Mouse (Mus musculus) heart, embryonic 12.5 days (tissue): Measurements from ENCODE around the gene Inafm2. TPM values are rescaled to one million over a fixed set of nuclear protein-coding genes. Genes with fewer than 3 reads are reported as not detected.

Experiments
- ATAC-seq: fragments of 200-750 bp; cut with Nextera tagmentation; 2 replicates; pipeline ENCODE4 v1.8.0; 2017; ENCODE audit warnings: moderate TSS enrichment, moderate library complexity; ENCODE audit not compliant: insufficient number of reproducible peaks, low FRiP score
- H3K27ac ChIP-seq: fragments of 300-500 bp; sonication (generic); 2 replicates; pipeline ENCODE4 v1.5.1; 2016; ENCODE audit warnings: mild to moderate bottlenecking, moderate library complexity; ENCODE audit not compliant: poor library complexity, severe bottlenecking
- H3K27me3 ChIP-seq: fragments of 300-500 bp; sonication (generic); replicated peaks from 2 replicates; pipeline ENCODE4 v1.6.1; 2016; ENCODE audit warnings: mild to moderate bottlenecking, moderate library complexity
- H3K36me3 ChIP-seq: fragments of 300-500 bp; sonication (generic); 2 replicates; pipeline ENCODE4 v1.6.1; 2016; ENCODE audit warnings: mild to moderate bottlenecking, moderate library complexity
- H3K4me1 ChIP-seq: fragments of 300-500 bp; sonication (generic); replicated peaks from 2 replicates; pipeline ENCODE4 v1.6.1; 2016; ENCODE audit warnings: mild to moderate bottlenecking
- H3K4me2 ChIP-seq: fragments of 300-500 bp; sonication (generic); 2 replicates; pipeline ENCODE4 v1.6.1; 2016; ENCODE audit warnings: mild to moderate bottlenecking, moderate library complexity
- H3K4me3 ChIP-seq: fragments of 300-500 bp; sonication (generic); 2 replicates; pipeline ENCODE4 v1.5.1; 2016; ENCODE audit warnings: mild to moderate bottlenecking
- H3K9ac ChIP-seq: fragments of 300-500 bp; sonication (generic); 2 replicates; pipeline ENCODE4 v1.6.1; 2016; ENCODE audit warnings: mild to moderate bottlenecking, moderate library complexity
- H3K9me3 ChIP-seq: fragments of 300-500 bp; sonication (generic); replicated peaks from 2 replicates; pipeline ENCODE4 v1.6.1; 2016; ENCODE audit warnings: mild to moderate bottlenecking, moderate library complexity
- WGBS: fragments of 180-500 bp; shearing (Covaris S2); methylation state at CpG from one replicate; pipeline ENCODE4 v1.1.7; 2016; 5-methylcytosine and 5-hydroxymethylcytosine counted together
- polyA plus RNA-seq: library from polyadenylated mRNA; unstranded; fragments of >200 nt; fragmentation: Nextera tagmentation; extraction: Ambion mirVana; gene quantifications from 2 replicates; pipeline ENCODE4 v1.2.1, GENCODE M21; 2016

Gene Inafm2
- polyA plus RNA-seq, 1 experiment from 2014 or later = 33.8 TPM

- Histone ChIP-seq H3K9me3 (no peaks in the 10 kb centered on the region), H3K4me3 (peak overlapping the region; percentile 94), H3K9ac (peak overlapping the region; percentile 96), H3K4me2 (peak overlapping the region; percentile 86), H3K36me3 (peaks cover 15% of the 10 kb centered on the region; the same call in 1 of the 2 replicates), H3K27ac (peak overlapping the region; percentile 76), H3K4me1 (peaks cover 49% of the 10 kb centered on the region), H3K27me3 (peaks cover 14% of the 10 kb centered on the region)
- peak; percentile 47 for ATAC-seq
- WGBS = 2% methylated on average over 102 of the region's 113 CpGs
Measured at GRCm38 (mm10) chr2:118745915-118746901, 650 bp downstream of the Inafm2 start.

GRCm38 (mm10) chr2:118747301-118747960, 1.9 kb downstream of the Inafm2 start:
- Histone ChIP-seq H3K36me3 (peaks cover 15% of the 10 kb centered on the region; the same call in 1 of the 2 replicates), H3K4me3 (peak overlapping the region; percentile 94), H3K4me1 (peaks cover 61% of the 10 kb centered on the region), H3K4me2 (peak overlapping the region; percentile 86), H3K9ac (peak overlapping the region; percentile 96), H3K27me3 (peaks cover 7% of the 10 kb centered on the region), H3K27ac (peak overlapping the region; percentile 76; the same call in 1 of the 2 replicates), H3K9me3 (no peaks in the 10 kb centered on the region)
- 24% methylated on average over 10 of the region's 10 CpGs for WGBS
- ATAC-seq = no peak

DNA sequence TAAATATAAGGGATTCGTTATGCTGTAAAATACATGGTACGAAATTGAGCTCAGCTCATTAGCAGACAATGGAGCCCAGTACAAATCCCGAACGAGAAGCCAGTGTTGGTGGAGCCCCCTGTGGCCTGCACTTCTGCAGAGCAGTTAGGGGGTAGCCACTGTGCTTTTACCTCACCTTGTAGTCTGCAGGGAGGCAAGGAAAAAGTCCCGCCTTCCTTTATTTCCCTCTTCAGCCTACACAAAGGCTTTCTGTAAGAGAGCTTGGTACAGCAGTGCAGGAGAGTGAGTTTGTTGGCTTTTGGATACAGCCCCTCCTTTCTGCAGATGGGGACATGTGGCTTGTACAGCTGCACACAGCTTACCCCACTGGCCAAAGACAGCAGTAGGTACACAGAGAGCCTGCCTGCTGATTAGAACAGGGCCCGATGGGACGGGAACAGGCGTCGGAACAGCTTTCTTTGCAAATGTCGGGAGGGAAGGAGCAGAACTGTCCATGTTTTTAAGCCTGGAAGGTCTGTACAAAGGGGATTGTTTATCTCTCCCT, 3.9 kb downstream of the Inafm2 start:
- Histone ChIP-seq H3K9me3 (no peaks in the 10 kb centered on the region), H3K27ac (peak overlapping the region; percentile 89; the same call in 1 of the 2 replicates), H3K27me3 (peaks cover 2% of the 10 kb centered on the region; the same call in 1 of the 2 replicates), H3K4me1 (peaks cover 69% of the 10 kb centered on the region), H3K36me3 (peaks cover 15% of the 10 kb centered on the region; the same call in 1 of the 2 replicates), H3K9ac (peak overlapping the region; percentile 57), H3K4me2 (peak overlapping the region; percentile 40), H3K4me3 (0 out of 2 replicates have a peak overlapping the region, but pooled peaks have one; percentile 2)
- no peak for ATAC-seq
- 54% methylated on average over 10 of the region's 10 CpGs for WGBS

DNA sequence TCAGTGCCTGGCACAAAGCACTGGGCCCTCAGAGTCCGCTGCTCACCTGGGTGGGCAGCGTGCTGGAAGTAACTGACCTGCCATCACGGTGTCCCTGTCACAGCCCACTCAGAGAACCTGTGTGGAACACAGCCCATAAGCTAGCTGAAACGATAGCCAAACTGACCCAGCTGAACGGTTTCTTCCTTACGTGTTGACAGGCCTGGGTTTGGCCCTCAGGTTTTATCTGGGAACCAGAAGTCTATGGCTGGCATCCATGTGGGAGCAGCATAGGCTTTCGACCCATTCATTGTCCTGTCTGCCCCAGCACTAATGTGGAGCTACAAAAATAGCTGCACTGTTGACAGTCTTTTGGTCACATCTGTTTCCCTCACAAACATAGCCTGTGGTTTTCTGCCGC, 4.9 kb downstream of the Inafm2 start:
- Histone ChIP-seq H3K27ac (peak overlapping the region; percentile 89), H3K4me2 (peak overlapping the region; percentile 40), H3K27me3 (no peaks in the 10 kb centered on the region), H3K9ac (peak overlapping the region; percentile 57; the same call in 1 of the 2 replicates), H3K4me1 (peaks cover 62% of the 10 kb centered on the region), H3K9me3 (no peaks in the 10 kb centered on the region), H3K4me3 (no peak overlapping the region), H3K36me3 (peaks cover 15% of the 10 kb centered on the region; the same call in 1 of the 2 replicates)
- no peak for ATAC-seq
- WGBS = 40% methylated on average over 8 of the region's 8 CpGs

DNA sequence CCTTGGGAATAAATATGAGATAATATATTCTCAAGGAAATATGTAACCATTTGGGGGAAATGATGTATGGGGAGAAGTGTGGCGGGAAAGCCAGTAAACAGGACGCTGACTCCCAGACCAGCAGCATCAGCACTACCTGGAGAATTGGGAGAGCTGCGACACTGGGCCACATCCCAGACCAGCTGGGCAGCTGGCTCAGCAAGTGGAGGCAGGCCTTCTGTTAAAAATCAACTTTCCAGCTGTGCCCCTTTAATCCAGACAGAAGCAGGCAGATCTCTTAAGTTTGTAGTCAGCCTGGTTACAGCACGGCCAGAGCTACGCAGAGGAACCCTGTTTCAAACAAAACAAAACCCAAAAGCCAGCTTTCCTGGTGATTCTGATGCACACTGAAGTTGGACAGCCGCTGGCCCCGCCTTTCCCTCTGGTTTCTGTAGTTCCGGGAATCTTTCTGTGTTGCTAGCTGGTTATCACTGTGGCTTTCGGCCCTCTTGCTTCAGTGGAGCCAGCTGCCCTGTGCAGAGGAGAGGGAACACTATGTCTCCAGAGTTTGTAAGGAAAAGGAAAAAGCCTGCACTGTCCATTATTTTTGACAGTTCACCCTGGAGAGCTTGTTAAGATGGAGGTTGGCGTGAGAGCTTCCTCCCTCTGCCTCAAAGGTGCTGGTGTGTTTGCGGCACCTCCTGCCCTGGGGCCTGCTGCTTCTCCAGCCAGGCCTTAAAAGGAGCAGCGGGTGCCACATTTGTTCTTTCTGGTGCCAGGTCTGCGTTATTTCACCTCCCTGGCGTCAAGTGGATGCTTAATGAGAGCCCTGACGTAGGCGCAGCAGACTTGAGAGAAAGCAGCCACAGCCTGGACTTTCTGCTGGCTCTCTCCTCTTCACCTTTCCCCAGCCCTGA, 6.6 kb downstream of the Inafm2 start:
- WGBS = 44% methylated on average over 16 of the region's 16 CpGs
- peak overlapping the region; percentile 81 for H3K27ac ChIP-seq
- peak; percentile 37; the same call in 1 of the 2 replicates for ATAC-seq
- peaks cover 16% of the 10 kb centered on the region for H3K36me3 ChIP-seq
- peaks cover 7% of the 10 kb centered on the region for H3K27me3 ChIP-seq
- H3K4me1 ChIP-seq = peaks cover 59% of the 10 kb centered on the region
- H3K9me3 ChIP-seq = no peaks in the 10 kb centered on the region
- peak overlapping the region; percentile 19 for H3K4me2 ChIP-seq
- peak overlapping the region; percentile 46 for H3K9ac ChIP-seq
- H3K4me3 ChIP-seq = no peak overlapping the region

DNA sequence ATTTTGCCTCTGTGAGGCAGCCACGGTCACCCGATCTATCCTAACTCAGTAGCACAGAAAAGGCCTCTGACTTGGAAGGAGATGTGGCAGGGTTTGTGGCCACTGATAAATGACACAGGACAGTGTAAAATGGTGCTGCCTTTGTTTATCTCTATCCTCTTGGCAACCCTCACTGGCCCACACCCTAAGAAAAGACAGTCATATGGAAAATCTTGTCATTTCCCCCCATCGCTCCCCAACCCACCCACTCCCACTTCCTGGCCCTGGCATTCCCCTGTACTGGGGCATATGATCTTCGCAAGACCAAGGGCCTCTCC, 7.2 kb downstream of the Inafm2 start:
- peak; percentile 59; the same call in 1 of the 2 replicates for ATAC-seq
- 44% methylated on average over 4 of the region's 4 CpGs for WGBS
- peaks cover 53% of the 10 kb centered on the region for H3K4me1 ChIP-seq
- 0 out of 2 replicates have a peak overlapping the region, but pooled peaks have one; percentile 46 for H3K9ac ChIP-seq
- peak overlapping the region; percentile 19; the same call in 1 of the 2 replicates for H3K4me2 ChIP-seq
- peaks cover 11% of the 10 kb centered on the region for H3K27me3 ChIP-seq
- no peaks in the 10 kb centered on the region for H3K9me3 ChIP-seq
- H3K4me3 ChIP-seq = no peak overlapping the region
- peaks cover 22% of the 10 kb centered on the region for H3K36me3 ChIP-seq
- H3K27ac ChIP-seq = peak overlapping the region; percentile 81

GRCm38 (mm10) chr2:118754143-118754542, 8.6 kb downstream of the Inafm2 start:
- Histone ChIP-seq H3K4me1 (peaks cover 40% of the 10 kb centered on the region), H3K4me3 (no peak overlapping the region), H3K9me3 (no peaks in the 10 kb centered on the region), H3K36me3 (peaks cover 23% of the 10 kb centered on the region), H3K27me3 (peaks cover 18% of the 10 kb centered on the region), H3K27ac (no peak overlapping the region), H3K9ac (no peak overlapping the region), H3K4me2 (no peak overlapping the region)
- 87% methylated on average over 5 of the region's 5 CpGs for WGBS
- ATAC-seq = no peak

GRCm38 (mm10) chr2:118755407-118755806, 9.8 kb downstream of the Inafm2 start:
- 77% methylated on average over 6 of the region's 6 CpGs for WGBS
- Histone ChIP-seq H3K4me3 (no peak overlapping the region), H3K4me2 (no peak overlapping the region), H3K36me3 (peaks cover 19% of the 10 kb centered on the region), H3K27me3 (peaks cover 18% of the 10 kb centered on the region), H3K4me1 (peaks cover 38% of the 10 kb centered on the region), H3K27ac (no peak overlapping the region), H3K9me3 (no peaks in the 10 kb centered on the region), H3K9ac (no peak overlapping the region)
- no peak for ATAC-seq

GRCm38 (mm10) chr2:118756103-118756502, 10.5 kb downstream of the Inafm2 start:
- Histone ChIP-seq H3K27me3 (peaks cover 18% of the 10 kb centered on the region), H3K4me1 (peaks cover 39% of the 10 kb centered on the region), H3K9me3 (no peaks in the 10 kb centered on the region), H3K27ac (no peak overlapping the region), H3K4me2 (no peak overlapping the region), H3K36me3 (peaks cover 19% of the 10 kb centered on the region), H3K4me3 (no peak overlapping the region), H3K9ac (no peak overlapping the region)
- ATAC-seq = no peak
- WGBS = 73% methylated on average over 4 of the region's 4 CpGs

GRCm38 (mm10) chr2:118759828-118760227, 14.3 kb downstream of the Inafm2 start:
- Histone ChIP-seq H3K4me2 (peak overlapping the region; percentile 12; the same call in 1 of the 2 replicates), H3K9ac (peak overlapping the region; percentile 36; the same call in 1 of the 2 replicates), H3K27me3 (peaks cover 18% of the 10 kb centered on the region), H3K4me3 (no peak overlapping the region), H3K27ac (no peak overlapping the region), H3K4me1 (peaks cover 51% of the 10 kb centered on the region), H3K9me3 (no peaks in the 10 kb centered on the region), H3K36me3 (peaks cover 19% of the 10 kb centered on the region)
- peak; percentile 35; the same call in 1 of the 2 replicates for ATAC-seq
- 8% methylated on average over 8 of the region's 8 CpGs for WGBS
